Comparison of ENCODE assay signal across 9 mouse cellular contexts in genomic region chrX:36744735-36745134, GRCm38 (mm10). TPM values are rescaled to one million over a fixed set of nuclear protein-coding genes. Genes with fewer than 3 reads are reported as not detected.
DNase-seq lines count a peak whose midpoint lies in the region; ATAC-seq and TF ChIP-seq lines count a peak whose summit lies in the region.
"Had no signal": no experiment of that assay in that cellular context is flagged by ENCODE, and none has a peak within 500 bp of the region (broad histone marks: within the 10 kb centered on the region; RNA-seq: fewer than 3 reads in every experiment).

No protein-coding gene starts in this region.

- no peaks in the 10 kb centered on the region for H3K9me3 ChIP-seq in heart, embryonic 12.5 days (replicated peaks)
- H3K9me3 ChIP-seq in midbrain, embryonic 13.5 days, result no peaks in the 10 kb centered on the region
- H3K9me3 ChIP-seq: embryonic facial prominence, embryonic 15.5 days had no signal

- WGBS in heart, embryonic 12.5 days, result 37% methylated on average over 7 of the region's 7 CpGs
- WGBS in midbrain, embryonic 13.5 days, result 73% methylated on average over 7 of the region's 7 CpGs

- H3K4me2 ChIP-seq in heart, embryonic 12.5 days, result peak overlapping the region; percentile 38; the same call in 1 of the 2 replicates
- no peak overlapping the region for H3K4me2 ChIP-seq in midbrain, embryonic 13.5 days (replicated peaks)

- DNase-seq in ovary, postnatal 36 days (ENCODE audit: low spot score), result peak; percentile 20
- no peak for DNase-seq in ovary, postnatal 14 days (ENCODE audit: low spot score)
- DNase-seq in lung, postnatal 10 days, result peak; percentile 72
- DNase-seq in retina, postnatal 1 day, result no peak

- peak; percentile 33 for ATAC-seq in activated CD4-positive, CD25-positive, alpha-beta regulatory T cell, adult 4 months
- ATAC-seq in heart, embryonic 12.5 days (ENCODE audit: insufficient number of reproducible peaks, low FRiP score), result no peak
- no peak for ATAC-seq in midbrain, embryonic 13.5 days

- no peak for TF ChIP-seq CTCF in testis, adult 2 months (IDR thresholded peaks at IDR 0.05; ENCODE audit: control insufficient read depth, insufficient read depth, insufficient replicate concordance, low read depth, low read length)

- TF ChIP-seq POLR2A in testis, adult 2 months (IDR thresholded peaks at IDR 0.05; ENCODE audit: control insufficient read depth, low read depth, low read length), result no peak

- H3K4me1 ChIP-seq in heart, embryonic 12.5 days (replicated peaks), result no peaks in the 10 kb centered on the region
- peaks cover 2% of the 10 kb centered on the region; the same call in 1 of the 2 replicates for H3K4me1 ChIP-seq in testis, adult 2 months (ENCODE audit: control insufficient read depth, insufficient read depth, low read length)
- peaks cover 10% of the 10 kb centered on the region; the same call in 1 of the 2 replicates for H3K4me1 ChIP-seq in midbrain, embryonic 13.5 days (replicated peaks)
- H3K4me1 ChIP-seq: embryonic facial prominence, embryonic 15.5 days had no signal

- 0 out of 2 replicates have a peak overlapping the region, but pooled peaks have one; percentile 27 for H3K27ac ChIP-seq in heart, embryonic 12.5 days (ENCODE audit: poor library complexity, severe bottlenecking)
- H3K27ac ChIP-seq in testis, adult 2 months (ENCODE audit: control insufficient read depth, insufficient read depth, low read depth, low read length), result peak overlapping the region; percentile 65
- H3K27ac ChIP-seq in midbrain, embryonic 13.5 days, result no peak overlapping the region
- H3K27ac ChIP-seq: embryonic facial prominence, embryonic 15.5 days had no signal

- H3K4me3 ChIP-seq in heart, embryonic 12.5 days, result no peak overlapping the region
- H3K4me3 ChIP-seq in testis, adult 2 months (ENCODE audit: control insufficient read depth, low read depth, low read length), result peak overlapping the region; percentile 53
- no peak overlapping the region for H3K4me3 ChIP-seq in midbrain, embryonic 13.5 days (replicated peaks)

- no peaks in the 10 kb centered on the region for H3K36me3 ChIP-seq in heart, embryonic 12.5 days
- no peaks in the 10 kb centered on the region for H3K36me3 ChIP-seq in testis, adult 2 months (ENCODE audit: control insufficient read depth, insufficient read depth, low read length)
- H3K36me3 ChIP-seq in midbrain, embryonic 13.5 days, result no peaks in the 10 kb centered on the region
- H3K36me3 ChIP-seq: embryonic facial prominence, embryonic 15.5 days had no signal

- no peak overlapping the region for H3K9ac ChIP-seq in heart, embryonic 12.5 days
- H3K9ac ChIP-seq in midbrain, embryonic 13.5 days (replicated peaks), result no peak overlapping the region
- H3K9ac ChIP-seq: embryonic facial prominence, embryonic 15.5 days had no signal

- no peaks in the 10 kb centered on the region for H3K27me3 ChIP-seq in heart, embryonic 12.5 days (replicated peaks)
- no peaks in the 10 kb centered on the region for H3K27me3 ChIP-seq in testis, adult 2 months (ENCODE audit: control insufficient read depth, insufficient read depth, low read length)
- H3K27me3 ChIP-seq in midbrain, embryonic 13.5 days, result no peaks in the 10 kb centered on the region
- H3K27me3 ChIP-seq: embryonic facial prominence, embryonic 15.5 days had no signal

RNA-seq across cellular contexts. Expression of gene Slc25a43, which starts 1.3 kb away (rescaled TPM):
- under 1 TPM in 1 of 2 experiments, not detected in 1; 0.75 TPM for polyA plus RNA-seq in activated CD4-positive, CD25-positive, alpha-beta regulatory T cell, adult 4 months (2017; shearing (Covaris generic))
- 2.5 and 3.1 TPM in 2 replicates for polyA plus RNA-seq in heart, embryonic 12.5 days (2016; fragmentation: Nextera tagmentation; extraction: Ambion mirVana)
- 2.7 and 2.8 TPM in 2 replicates for polyA plus RNA-seq in testis, adult 2 months (2012; rRNA removed)
- 0.63 and 0.78 TPM in 2 replicates for polyA plus RNA-seq in midbrain, embryonic 13.5 days (2015; fragmentation: Nextera tagmentation; extraction: Ambion mirVana)

RNA-seq across cellular contexts. Expression of gene Slc25a5, which starts 50.7 kb away (rescaled TPM):
- polyA plus RNA-seq in activated CD4-positive, CD25-positive, alpha-beta regulatory T cell, adult 4 months (2017; shearing (Covaris generic)), result 1,000 to 10,000 TPM; 1,556 to 1,740 TPM
- polyA plus RNA-seq in heart, embryonic 12.5 days (2016; fragmentation: Nextera tagmentation; extraction: Ambion mirVana), result 989 and 1,024 TPM in 2 replicates
- 62.9 and 65.1 TPM in 2 replicates for polyA plus RNA-seq in testis, adult 2 months (2012; rRNA removed)
- 594 and 615 TPM in 2 replicates for polyA plus RNA-seq in midbrain, embryonic 13.5 days (2015; fragmentation: Nextera tagmentation; extraction: Ambion mirVana)

Comparison
In these comparisons a context has a peak if more than half of its experiments do, and no peak if none do; other contexts are left out.
1. DNase-seq: peak in ovary, postnatal 36 days (single experiment) and lung, postnatal 10 days (single experiment); none in ovary, postnatal 14 days (single experiment) and retina, postnatal 1 day (single experiment).